Mouse (Mus musculus) right cerebral cortex, postnatal 10 days (tissue): Measurements from ENCODE around the gene Tmem8.
"Not testable (repeated sequence)": the region's sequence is repeated elsewhere in the genome, so short reads cannot be mapped to it uniquely, and the experiment has no call there.

Experiments used
- DNase-seq, 2 experiments: peaks; one replicate each; pipeline ENCODE4 v3.0.0; 2021; ENCODE audit warnings: low spot score in 2 of 2

Gene Tmem8

GRCm38 (mm10) chr17:26111722-26112121, 1.4 kb upstream of the Tmem8 start:
- no peak for DNase-seq

- DNase-seq, result no peak
Measured at GRCm38 (mm10) chr17:26112751-26113150, 348 bp upstream of the Tmem8 start.

- DNase-seq, result no peak
Measured at GRCm38 (mm10) chr17:26114061-26114460, 962 bp downstream of the Tmem8 start.

- not testable (repeated sequence) for DNase-seq
Measured at GRCm38 (mm10) chr17:26114461-26114860, 1.4 kb downstream of the Tmem8 start.

GRCm38 (mm10) chr17:26115205-26115898, 2.3 kb downstream of the Tmem8 start:
- no peak for DNase-seq

- DNase-seq, result no peak
Measured at GRCm38 (mm10) chr17:26115956-26116487, 2.9 kb downstream of the Tmem8 start.

- DNase-seq, result no peak
Measured at GRCm38 (mm10) chr17:26116503-26117258, 3.6 kb downstream of the Tmem8 start.

- peak in 1 of 2 experiments; percentile 63 for DNase-seq
Measured at GRCm38 (mm10) chr17:26119766-26120710, 6.9 kb downstream of the Tmem8 start.

- no peak for DNase-seq
Measured at GRCm38 (mm10) chr17:26122431-26123140, 9.5 kb downstream of the Tmem8 start.

- peak; percentile 97 to 98 for DNase-seq
Measured at GRCm38 (mm10) chr17:26123267-26123684, 10.2 kb downstream of the Tmem8 start, which contains the start of gene Mrpl28. Gene Mrpl28 (plus strand): TSS chr17:26123500.

- DNase-seq, result no peak
Measured at GRCm38 (mm10) chr17:26124560-26124959, 11.5 kb downstream of the Tmem8 start.

- DNase-seq, result no peak
Measured at GRCm38 (mm10) chr17:26125226-26125625, 12.1 kb downstream of the Tmem8 start.

- DNase-seq, result peak in 1 of 2 experiments; percentile 55
Measured at GRCm38 (mm10) chr17:26131062-26131732, 18.1 kb downstream of the Tmem8 start.

- peak in 1 of 2 experiments; percentile 25 for DNase-seq
Measured at GRCm38 (mm10) chr17:26131856-26132853, 19.1 kb downstream of the Tmem8 start.

GRCm38 (mm10) chr17:26137106-26137750, 24.1 kb downstream of the Tmem8 start:
- no peak for DNase-seq

GRCm38 (mm10) chr17:26137751-26138130, 24.6 kb downstream of the Tmem8 start:
- DNase-seq, result no peak

GRCm38 (mm10) chr17:26138239-26138836, 25.2 kb downstream of the Tmem8 start, which contains the start of gene Axin1:
Gene Axin1 (plus strand): TSS chr17:26138688.
- DNase-seq, result peak; percentile 96 to 98

- peak in 1 of 2 experiments; percentile 65 for DNase-seq
Measured at GRCm38 (mm10) chr17:26138901-26139381, 25.8 kb downstream of the Tmem8 start.
